Mouse (Mus musculus): Measurements from ENCODE around the gene Znhit3.

DNA sequence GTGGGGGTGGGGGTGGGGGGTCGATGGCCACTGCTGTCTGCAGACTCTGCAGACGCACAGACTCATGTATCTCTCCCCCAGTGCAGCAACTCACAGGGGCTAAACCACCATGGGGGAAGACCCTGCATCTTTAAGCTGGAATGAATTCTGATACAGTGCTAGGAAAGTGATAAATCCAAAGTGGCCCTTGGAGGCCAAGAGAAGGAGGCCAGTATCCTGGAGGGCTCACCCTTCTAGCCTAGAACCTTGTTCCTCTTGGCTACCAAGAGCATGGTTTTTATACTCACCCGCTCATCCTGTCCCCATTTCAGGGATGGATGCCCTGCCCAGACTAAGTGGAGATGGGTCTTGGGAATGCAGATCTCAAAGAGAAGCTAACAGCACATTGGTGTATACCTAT lies 44.1 kb upstream of the Znhit3 start:
- TF ChIP-seq CTCF (IDR thresholded peaks at IDR 0.05; ENCODE audit: low read depth, low read length), result no peak
- no peak for TF ChIP-seq POLR2AphosphoS5 (IDR thresholded peaks at IDR 0.05; ENCODE audit: insufficient replicate concordance, low read depth, low read length)
- no peak for TF ChIP-seq TAL1 (conservative IDR thresholded peaks at IDR 0.05; ENCODE audit: low read depth, low read length)
- TF ChIP-seq GATA1 (IDR thresholded peaks at IDR 0.05; ENCODE audit: borderline replicate concordance, low read length), result no peak
